Mouse (Mus musculus) megakaryocyte, embryonic 14.5 days (primary cell): ENCODE results near the gene Nhp2.

Source experiments
- FLI1 ChIP-seq: IDR thresholded peaks from 2 replicates; pipeline ENCODE4 v1.6.1; 2012; ENCODE audit warnings: low read length, inconsistent platforms, mixed read lengths
- GATA1 ChIP-seq: IDR thresholded peaks from 3 replicates; pipeline ENCODE4 v1.6.1; 2012; ENCODE audit warnings: mixed read lengths, low read length, inconsistent platforms, borderline replicate concordance

DNA sequence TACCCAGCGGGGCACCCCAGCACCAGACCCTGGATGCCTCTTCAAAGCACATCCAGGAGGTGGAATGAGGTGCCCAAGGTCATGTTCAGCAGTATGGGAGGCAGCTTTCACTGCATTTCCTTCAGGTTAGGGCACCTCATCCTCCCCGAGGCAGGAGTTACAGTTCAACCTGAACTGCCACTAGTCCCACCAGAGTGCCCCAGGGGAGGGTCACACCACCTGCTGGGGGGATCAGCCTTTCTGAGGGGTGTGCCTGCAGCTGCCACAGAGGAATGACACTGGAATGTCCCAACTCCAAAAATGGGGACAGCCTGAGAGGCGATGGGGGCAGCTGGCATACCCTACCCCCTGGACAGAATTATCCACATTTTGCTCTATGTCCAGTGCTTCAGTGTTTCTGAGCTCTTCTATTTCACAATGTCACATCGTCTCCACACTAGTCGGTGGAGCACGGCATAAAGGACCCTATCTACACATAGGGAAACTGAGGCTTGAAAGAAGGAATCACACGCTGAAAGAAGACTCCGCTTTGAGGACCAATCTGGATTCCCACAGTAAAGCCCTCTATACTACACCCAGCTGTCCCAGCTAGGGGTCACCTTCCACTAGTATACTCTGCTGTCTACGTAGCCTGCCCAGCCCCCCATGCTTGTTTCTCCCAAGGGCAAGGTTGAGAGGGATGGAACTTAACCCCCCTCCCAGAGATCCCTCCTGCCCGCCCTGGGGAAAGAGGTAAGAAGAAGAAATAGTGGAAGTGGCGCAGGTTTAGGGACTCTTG, 29.8 kb downstream of the Nhp2 start:
- TF ChIP-seq GATA1 (no peak), FLI1 (no peak)
